Mouse (Mus musculus) 3T3-L1 (cell line): ENCODE measurements around the gene Ppfibp1.
A peak's percentile ranks its signal among the peaks of the same experiment; 100 is the strongest.

Experiments used
- DNase-seq: peaks from one replicate; pipeline ENCODE4 v3.0.0-alpha.2; 2015; ENCODE audit warnings: low read depth, low spot score

Gene Ppfibp1

DNA sequence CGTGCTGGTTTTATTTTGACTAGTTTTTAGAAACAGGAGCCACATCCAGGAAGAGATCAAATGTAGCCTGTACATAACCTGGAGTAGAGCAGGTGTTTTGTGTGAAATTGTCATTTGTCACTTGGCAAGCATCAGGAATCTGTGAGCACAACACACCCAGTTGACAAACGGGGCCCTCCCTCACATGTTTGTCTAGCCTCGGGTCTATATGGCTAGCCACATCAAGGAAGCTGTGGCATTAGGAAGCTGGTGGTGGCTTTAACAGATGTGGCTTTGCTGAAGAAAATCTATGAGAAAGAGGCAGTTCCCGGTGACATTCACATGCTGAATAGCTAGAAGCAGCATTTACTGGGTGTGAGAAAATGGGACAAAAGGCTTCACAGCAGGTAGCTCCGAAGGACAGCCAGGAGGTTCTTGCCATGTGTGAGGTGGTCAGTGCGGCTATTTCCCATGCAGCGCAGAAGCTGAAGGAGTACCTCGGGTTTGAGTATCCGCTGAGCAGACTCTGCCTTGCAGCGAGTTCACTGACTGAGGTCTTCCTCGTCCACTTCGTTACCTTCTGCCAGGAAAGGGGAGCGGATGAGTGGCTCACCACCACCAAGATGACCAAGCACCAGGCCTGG, 144.1 kb downstream of the Ppfibp1 start, which contains the start of gene Rep15:
Rep15 (plus strand) TSS at position 282 of the 623 bp plus-strand sequence.
- DNase-seq, result no peak

DNA sequence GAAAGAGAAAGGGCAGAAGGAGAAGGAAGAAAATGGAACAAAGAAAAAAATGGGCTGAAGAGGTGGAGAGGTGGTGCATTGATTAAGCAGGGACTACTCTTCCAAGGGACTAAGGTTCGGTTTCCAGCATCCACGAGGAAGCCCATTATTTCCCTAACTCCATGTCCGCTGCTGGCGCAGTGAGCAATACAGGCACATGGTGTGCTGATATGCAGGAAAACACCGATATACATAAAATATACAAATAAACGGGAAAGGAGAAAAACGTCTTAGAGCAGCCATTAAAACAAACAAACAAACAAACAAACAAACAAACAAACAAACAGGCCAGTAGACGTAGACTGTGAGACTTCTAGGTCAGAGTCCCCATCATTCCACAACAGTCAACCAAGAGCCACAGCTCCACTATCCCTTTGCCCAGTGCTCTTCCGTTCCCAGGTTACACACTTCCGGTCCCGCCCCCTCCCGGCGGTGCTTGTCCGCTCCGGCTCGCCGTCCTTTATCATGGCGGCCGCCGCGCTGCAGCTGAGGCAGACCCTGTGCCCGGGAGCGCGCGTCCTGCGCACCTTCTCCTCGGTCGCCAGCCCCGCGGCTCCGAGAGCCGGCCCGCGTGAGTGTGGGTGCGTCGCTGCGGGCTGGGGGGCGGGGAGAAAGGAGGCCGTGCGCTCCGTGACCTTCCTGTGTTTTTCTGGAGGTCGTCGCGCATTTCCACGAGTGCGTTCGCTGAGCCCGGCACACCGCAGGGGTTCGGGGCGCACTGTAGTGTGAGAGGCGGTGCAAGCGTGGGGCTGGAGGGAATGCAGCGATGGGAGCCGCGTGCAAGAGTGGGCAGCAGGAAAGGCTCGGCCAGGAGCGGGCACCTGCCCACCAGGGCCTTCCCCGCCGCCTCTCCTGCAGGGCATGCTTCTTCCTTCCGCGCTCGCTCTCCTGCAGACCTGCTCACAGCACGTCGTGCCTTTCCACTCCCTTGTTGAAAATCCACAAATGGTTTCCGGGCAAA, 154.3 kb downstream of the Ppfibp1 start, which contains the start of gene Mrps35:
Mrps35 (plus strand) TSS at position 474 of the 1,000 bp plus-strand sequence.
- peak; percentile 95 for DNase-seq

DNA sequence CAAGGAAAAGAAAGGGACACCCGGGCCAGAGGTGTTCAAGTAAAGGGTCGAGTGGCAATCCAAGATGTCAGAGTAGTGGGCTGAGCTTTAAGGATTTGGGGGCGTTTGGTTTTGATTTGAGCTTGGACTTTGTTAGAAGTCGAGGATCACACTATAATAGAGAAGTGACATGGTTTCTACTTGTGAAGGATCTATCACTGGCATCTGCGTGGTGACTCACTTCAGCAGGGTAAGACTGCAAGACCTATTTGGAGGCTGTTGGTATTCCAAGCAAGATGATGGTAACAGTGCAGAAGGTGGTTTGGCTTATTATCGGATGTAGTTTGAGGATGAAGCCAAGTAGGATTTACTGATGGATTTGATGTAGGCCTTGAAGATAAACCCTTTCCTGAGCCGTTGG, 155.3 kb downstream of the Ppfibp1 start:
- peak; percentile 33 for DNase-seq

DNA sequence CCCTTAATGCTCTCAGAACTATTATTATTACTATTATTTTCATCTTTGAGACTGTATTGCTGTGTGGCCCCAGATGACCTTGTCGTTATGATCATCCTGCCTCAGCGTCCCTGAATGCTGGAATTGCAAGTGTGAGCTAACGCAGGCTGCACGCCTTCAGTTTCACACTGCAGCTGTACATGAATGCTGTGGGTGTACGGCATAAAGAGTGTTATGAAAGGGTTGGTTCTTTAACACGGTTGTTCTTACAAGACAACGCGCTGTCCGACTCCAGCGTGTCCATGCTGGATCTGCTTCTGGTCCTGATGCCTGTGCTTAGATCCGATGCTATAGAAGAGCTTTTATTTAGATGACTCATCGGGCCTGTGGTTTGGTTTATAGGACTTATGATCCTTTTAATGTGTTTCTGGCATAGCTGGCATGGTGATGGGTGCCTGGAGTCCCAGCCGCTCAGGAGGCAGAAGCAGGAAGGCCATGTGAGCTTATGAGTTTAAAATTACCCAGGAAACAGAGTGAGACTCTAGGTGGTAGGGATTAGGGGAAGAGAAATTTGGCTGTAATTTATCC, 161.0 kb downstream of the Ppfibp1 start:
- DNase-seq, result peak; percentile 66

DNA sequence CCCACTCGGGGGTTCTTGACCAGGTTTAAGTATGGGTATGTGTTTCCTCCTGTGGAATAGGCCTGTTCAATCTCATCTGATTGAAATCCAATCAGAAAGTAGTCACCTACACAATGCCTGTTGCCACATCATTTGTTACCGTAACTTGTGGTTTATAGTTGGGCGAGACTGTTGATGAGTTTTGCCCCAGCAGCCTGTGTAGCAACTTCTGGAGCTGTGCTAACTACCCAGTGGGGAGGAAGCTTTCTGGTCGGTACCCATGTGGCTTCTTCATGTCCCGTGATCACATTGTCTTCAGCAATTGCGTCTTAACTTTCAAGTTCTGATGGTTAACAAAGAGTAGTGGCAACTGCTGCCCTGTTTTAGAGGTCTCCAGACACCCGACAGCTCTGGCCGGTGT, 163.4 kb downstream of the Ppfibp1 start:
- DNase-seq, result no peak

DNA sequence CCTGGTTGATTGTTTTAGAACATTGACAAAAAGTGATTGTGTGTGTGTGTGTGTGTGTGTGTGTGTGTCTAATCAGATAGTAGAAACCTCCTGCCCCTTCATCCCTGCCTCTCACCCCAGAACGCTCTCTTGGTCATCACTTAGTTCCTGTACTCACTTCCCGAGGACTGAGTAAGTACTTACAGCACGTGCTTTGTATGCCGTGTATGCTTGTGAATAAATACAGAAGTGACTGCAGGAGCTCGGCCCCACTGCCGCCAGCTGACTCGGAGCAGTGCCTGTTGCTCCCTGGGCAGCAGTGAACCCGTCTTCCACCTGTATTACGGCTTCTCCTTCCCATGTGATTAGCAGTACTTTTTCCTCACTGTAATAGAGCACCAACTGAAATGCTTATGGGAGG, 164.2 kb downstream of the Ppfibp1 start:
- DNase-seq, result no peak

DNA sequence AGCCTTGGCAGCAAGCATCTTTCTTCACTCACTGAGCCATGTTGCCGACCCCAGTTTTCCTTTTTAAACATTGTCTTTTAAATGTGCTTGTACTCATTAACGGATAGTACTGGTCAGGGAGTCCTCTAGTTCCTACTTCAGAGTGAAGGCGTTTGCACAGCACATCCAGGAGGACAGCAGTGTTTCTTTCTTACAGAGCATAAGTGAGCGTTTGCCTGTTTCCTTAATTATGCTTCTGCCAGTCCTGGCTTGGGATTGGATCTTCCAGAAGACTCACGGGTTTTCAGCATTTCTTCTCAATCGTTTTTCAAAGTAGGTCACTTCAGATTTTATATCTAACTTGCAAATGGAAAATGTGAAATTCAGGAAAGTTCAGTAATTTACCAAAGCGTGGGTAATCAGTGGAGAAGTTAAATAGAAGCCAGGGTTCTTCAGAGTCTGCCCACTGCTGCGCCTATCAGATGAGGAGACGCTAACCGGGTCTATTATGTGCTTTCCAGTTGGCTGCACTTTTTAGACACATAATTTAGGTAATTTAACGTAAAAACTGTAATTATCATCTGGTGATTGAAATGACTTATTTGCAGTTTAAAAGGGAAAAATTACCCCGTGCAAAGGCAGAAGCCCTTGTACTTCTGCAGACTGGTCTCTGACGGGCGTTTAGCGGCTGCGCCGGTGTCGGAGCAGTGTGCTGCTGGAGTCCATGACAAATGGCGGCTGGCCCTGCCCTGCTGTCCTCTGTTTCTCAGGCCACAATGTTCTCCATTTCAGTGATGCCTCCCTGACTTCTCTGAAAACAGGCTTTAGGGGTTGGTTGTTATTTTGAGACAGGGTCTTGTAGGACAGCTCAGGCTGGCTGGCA, 165.7 kb downstream of the Ppfibp1 start:
- DNase-seq, result no peak

DNA sequence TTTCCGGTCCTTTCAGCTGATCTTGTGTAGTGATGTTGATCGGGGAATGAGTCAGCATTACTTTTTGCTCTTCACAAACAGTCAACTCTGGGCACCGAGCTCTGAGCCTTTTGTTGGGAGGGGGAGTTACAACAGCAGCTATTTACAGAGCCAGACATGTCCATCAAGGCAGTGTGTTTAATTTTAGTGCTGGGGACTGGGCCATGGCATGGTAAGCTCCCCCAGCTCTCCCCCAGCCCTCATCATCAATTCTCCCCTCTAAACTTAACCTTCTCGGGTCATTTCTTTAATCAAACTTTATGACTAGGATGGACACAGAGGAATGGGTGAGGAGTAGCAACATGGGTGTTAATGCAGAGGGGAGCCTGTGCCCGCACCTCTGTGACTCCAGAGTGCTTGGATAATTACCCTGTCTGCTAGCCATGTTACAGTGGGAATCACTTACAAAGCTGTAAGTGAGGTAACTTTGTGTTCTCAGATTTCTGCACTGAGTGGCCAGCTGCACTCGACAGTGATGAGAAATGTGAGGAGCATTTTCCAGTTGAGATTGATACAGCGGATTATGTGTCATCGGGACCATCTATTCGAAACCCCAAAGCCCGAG, 167.2 kb downstream of the Ppfibp1 start:
- no peak for DNase-seq

DNA sequence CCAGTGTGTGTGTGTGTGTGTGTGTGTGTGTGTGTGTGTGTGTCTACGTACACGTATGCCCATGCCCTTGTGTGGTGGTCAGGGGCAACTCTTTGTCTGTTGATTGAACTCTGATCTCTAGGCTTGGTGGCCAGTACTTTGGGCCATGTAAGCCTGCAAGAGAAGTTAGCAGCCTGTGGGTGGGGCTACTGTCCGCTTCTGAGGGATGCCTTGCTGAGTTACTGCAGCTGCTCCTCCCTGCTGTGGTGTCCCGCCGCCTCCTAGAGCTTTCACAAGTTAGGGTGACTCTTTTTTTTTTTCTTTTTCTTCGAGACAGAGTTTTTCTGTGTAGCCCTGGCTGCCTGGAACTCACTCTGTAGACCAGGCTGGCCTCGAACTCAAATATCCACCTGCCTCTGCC, 171.0 kb downstream of the Ppfibp1 start:
- no peak for DNase-seq

DNA sequence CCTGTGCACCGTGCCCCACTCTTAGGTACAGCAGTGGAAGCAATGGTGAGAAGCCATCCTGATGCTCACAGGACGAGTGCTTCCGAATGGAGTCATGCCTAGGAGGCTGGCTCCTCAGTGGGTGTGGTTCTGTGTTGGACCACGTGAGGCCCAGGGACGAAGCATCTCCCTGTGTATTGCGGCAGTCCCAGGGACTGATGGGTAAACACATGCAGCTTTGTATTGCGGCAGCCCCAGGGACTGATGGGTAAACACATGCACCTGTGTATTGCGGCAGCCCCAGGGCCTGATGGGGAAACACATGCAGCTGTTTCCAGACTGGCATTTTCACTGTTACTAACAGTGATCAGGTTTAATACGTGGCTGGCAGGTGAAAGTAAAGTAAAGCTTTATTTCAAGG, 173.3 kb downstream of the Ppfibp1 start:
- no peak for DNase-seq

DNA sequence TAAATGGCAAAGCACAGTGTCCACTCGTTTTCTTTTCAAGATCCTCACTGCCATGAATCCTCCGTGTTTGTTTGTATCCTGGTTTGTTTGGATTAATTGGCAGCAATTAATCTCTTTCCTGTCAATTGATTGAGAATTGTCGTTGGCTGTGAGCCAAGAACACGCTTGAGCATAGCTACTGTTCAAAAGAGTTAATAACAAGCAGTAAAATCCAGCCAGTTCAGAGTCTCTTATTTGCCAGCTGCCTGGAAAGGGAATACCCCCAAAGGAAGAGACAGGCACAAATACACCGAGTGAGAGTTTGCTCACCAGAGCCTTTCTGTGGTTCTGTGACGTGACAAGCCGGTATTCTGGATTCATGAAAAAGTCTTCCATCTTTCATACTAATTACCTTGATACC, 173.7 kb downstream of the Ppfibp1 start:
- no peak for DNase-seq

DNA sequence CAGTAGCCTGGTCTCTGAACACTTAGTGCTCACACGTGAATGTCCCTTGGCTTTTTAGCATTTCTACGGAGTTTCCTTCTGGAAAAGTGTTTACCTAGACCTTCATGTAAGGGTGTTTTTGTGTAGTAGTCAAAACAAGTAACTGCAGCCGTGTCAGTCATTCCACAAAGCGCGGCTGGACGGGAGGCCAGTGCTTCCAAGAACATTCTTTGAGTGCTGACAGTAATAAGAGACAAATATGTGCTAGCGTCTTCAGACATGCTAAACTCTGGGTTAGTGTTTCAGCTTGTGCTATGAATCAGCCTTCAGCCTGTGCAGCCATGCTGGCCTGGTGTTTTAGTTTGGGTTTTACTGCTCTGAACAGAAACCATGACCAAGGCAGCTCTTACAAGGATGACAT, 174.4 kb downstream of the Ppfibp1 start:
- DNase-seq, result no peak

DNA sequence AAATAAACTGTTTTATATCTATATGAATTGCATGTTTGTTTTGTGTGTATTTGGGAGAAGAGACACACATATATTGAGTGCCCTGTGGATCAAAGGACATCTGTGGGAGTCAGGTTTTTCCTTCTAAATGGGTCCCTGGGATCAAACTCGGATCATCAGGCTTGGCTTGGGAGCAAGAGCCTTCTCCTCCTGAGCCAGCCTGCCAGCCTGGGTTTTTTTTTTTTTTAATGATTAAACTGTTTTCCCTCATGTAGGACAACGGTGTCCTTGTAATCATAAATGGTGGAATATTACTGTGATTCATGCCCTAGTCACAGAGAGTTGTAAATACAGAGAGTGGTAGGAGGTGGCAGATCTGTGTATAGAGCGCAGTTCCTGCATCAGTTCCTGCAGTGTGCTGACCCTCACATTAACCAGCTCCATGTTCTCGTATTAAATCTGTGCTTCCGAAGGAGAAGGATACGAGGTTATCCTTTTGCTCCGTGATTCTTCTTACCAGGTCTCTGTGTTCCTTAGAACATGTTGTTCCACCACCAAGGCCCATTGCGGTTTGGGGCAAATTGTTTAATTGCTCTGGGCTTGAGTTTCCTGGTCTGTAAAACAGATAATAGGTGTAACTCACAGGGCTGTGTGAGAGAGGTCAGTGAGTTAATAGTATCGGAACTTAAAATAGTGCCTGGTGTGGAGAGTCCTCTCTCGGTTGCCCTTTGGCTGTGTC, 176.1 kb downstream of the Ppfibp1 start:
- DNase-seq, result no peak

DNA sequence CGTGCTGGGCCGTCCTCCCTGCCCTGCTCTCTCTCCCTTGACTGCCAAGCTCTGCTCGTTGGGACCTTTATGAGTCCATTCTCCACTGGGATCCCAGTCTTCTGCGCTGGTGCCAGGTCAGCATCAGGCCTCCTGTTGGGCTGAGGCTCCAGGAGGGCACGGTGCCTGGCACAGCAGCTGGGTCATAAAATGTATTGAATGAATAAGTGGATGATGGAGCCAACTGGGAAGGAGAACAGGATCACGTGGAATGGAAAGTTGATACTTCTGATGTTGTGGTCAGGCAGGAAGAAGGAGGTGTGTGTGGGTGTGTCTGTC, 176.6 kb downstream of the Ppfibp1 start:
- DNase-seq, result no peak

DNA sequence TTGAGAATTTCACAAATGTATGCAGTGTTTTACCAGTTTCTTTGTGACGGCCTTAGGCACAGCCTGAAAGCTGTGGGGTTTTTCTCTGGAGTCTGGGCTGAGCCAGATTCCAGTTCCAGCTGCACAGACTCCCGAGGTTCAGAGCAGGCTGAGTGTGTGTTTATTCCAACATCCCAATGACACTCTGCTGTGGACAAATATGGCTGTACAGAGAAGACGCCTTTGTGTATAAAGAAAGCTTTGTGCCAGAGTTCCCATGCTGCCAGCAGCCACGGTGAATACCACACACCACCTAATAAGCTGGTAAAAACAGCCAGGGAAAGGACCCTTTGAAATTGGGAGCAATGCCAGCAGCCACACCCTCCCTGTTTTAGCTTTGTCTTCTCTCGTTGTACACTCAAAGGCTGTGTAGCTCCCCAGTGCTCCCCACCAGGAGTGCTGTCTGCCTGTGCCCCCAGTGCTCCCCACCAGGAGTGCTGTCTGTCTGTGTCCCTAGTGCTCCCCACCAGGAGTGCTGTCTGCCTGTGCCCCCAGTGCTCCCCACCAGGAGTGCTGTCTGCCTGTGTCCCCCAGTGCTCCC, 187.6 kb downstream of the Ppfibp1 start:
- no peak for DNase-seq

DNA sequence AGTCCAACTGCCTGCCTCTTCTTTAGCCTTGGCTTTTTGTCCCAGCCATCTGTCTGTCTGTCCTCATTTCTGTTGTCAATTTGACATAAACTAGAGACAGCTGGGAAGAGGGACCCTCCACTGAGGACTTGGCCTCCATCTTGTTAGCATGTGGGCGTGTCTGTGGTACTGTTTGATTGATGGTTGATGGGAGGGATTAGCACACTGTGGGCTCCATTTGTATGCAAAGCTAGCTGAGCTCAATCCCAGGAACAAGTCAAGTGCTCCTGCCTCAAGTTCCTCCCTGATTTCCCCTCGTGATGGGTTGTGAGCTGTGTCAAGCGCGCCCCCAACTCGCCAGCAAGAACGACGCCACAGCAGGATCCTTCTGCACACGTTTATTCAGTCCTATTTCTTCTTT, 188.6 kb downstream of the Ppfibp1 start:
- DNase-seq, result no peak

DNA sequence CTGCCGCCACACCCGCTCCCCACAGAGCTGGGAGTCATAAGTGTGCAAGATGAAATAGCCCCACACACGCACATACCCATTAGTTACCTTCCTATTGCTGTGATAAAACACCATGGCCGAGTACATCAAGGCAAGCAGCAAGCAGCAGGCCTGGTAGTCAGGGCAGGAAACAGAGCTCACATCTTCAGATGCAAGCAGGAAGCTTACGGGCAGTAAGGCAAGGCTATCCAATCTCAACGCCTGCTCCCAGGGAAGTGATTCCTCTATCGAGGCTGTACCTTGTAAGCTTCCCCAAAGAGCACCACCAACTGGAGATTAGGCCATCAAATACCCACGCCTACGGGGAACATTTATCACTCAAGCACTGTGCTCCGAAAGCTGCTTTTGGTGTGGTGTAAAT, 191.6 kb downstream of the Ppfibp1 start:
- DNase-seq, result no peak
